In genomic region chr10:39471714-39472531, GRCm38 (mm10) we compare ENCODE assay signal across 8 mouse cellular contexts.
DNase-seq lines count a peak whose midpoint lies in the region; ATAC-seq lines count a peak whose summit lies in the region.

No protein-coding gene starts in this region.

- no peak overlapping the region for H3K9ac ChIP-seq in kidney, embryonic 14.5 days (ENCODE audit: low read depth, low read length)
- peak overlapping the region; percentile 52 for H3K9ac ChIP-seq in neural tube, embryonic 13.5 days

- no peaks in the 10 kb centered on the region for H3K27me3 ChIP-seq in kidney, embryonic 14.5 days (ENCODE audit: control insufficient read depth, insufficient read depth, low read length)
- no peaks in the 10 kb centered on the region for H3K27me3 ChIP-seq in neural tube, embryonic 13.5 days

- no peak for ATAC-seq in kidney, embryonic 14.5 days (ENCODE audit: low FRiP score, low TSS enrichment)
- peak; percentile 70 for ATAC-seq in neural tube, embryonic 13.5 days (ENCODE audit: low read depth)

- no peak overlapping the region; the same call in 1 of the 2 replicates for H3K27ac ChIP-seq in kidney, embryonic 14.5 days (ENCODE audit: low read depth, low read length)
- peak overlapping the region; percentile 70 for H3K27ac ChIP-seq in neural tube, embryonic 13.5 days (replicated peaks)

- WGBS in kidney, embryonic 14.5 days, result 60% methylated on average over 15 of the region's 15 CpGs
- WGBS in neural tube, embryonic 13.5 days, result 36% methylated on average over 15 of the region's 15 CpGs

- H3K4me1 ChIP-seq in kidney, embryonic 14.5 days (ENCODE audit: control insufficient read depth, insufficient read depth, low read length), result peaks cover 11% of the 10 kb centered on the region; the same call in 1 of the 2 replicates
- H3K4me1 ChIP-seq in neural tube, embryonic 13.5 days (replicated peaks), result peaks cover 52% of the 10 kb centered on the region

- H3K9me3 ChIP-seq in kidney, embryonic 14.5 days (ENCODE audit: control insufficient read depth, low read length), result no peaks in the 10 kb centered on the region
- H3K9me3 ChIP-seq in neural tube, embryonic 13.5 days, result no peaks in the 10 kb centered on the region

- peak; percentile 32 for DNase-seq in kidney, adult 9 months
- DNase-seq in ZHBTc4 (ENCODE audit: low read depth, low spot score), result peak; percentile 20
- peak; percentile 59 to 64 for DNase-seq in cerebellum, postnatal 25 days
- DNase-seq in kidney, postnatal 14 days, result peak; percentile 55
- no peak for DNase-seq in spleen, postnatal 36 days (ENCODE audit: low spot score in 2 of 2)
- no peak for DNase-seq in B cell, adult 2 months

- H3K36me3 ChIP-seq in kidney, embryonic 14.5 days (ENCODE audit: control insufficient read depth, insufficient read depth, low read length), result no peaks in the 10 kb centered on the region
- peaks cover 9% of the 10 kb centered on the region; the same call in 1 of the 2 replicates for H3K36me3 ChIP-seq in neural tube, embryonic 13.5 days

- H3K4me2 ChIP-seq in kidney, embryonic 14.5 days (replicated peaks; ENCODE audit: low read depth, low read length), result no peak overlapping the region
- peak overlapping the region; percentile 15 for H3K4me2 ChIP-seq in neural tube, embryonic 13.5 days

- H3K4me3 ChIP-seq in kidney, embryonic 14.5 days (ENCODE audit: low read length), result no peak overlapping the region
- no peak overlapping the region for H3K4me3 ChIP-seq in neural tube, embryonic 13.5 days

Comparison
In these comparisons a context has a peak if more than half of its experiments do, and no peak if none do; other contexts are left out.
1. DNase-seq: peak in kidney, adult 9 months (single experiment), ZHBTc4 (single experiment), cerebellum, postnatal 25 days (2 of 2) and kidney, postnatal 14 days (single experiment); none in spleen, postnatal 36 days (0 of 2) and B cell, adult 2 months (0 of 2).